Mouse (Mus musculus): Measurements from ENCODE around the gene Plxna4. TPM values are rescaled to one million over a fixed set of nuclear protein-coding genes. Genes with fewer than 3 reads are reported as not detected.

The Plxna4 gene
- polyA plus RNA-seq, 1 experiment from 2014 or later: 0.26 TPM

DNA sequence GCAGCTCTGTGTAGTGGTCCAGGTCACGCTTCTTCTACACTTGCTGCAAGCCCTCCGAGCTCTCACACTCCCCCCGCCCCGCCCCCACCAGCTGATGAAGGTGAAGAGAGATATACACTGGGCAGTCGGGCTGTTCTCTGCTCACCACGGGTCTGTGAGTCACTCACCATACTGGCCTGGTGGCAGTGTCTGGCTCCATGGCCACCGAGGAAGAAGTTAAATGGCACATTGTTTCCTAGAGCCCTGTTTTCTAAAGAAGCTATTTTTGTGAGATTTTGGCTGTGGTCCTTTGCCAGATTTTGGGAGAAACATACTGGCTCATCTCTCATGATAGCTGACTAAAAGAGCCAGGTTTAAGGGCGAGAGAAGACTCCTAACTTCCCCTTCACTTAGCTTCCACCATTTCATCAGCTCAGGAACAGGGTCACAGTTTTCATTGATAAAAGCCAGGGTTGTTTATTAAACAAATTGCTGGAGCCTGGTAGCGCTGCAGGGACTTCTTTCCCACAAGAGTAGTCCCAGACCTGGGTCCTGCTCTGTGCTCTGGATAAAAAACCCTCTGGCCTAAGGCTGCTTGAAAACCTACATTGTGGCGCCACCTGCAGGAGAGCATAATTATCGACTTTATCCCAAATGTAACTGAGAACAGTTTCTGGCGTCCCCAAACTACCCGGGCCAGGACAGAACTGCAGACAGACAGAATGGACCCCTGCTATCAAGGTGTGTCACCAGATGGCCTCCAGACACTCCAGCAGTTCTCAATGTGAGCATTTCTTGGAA lies 3.2 kb upstream of the Plxna4 start:
- WGBS (ENCODE audit: insufficient replicate concordance): 17% methylated on average over 13 of the region's 13 CpGs
- no peak overlapping the region for H3K9ac ChIP-seq (ENCODE audit: low read depth, low read length)
- H3K9me3 ChIP-seq (replicated peaks; ENCODE audit: control insufficient read depth, low read length): no peaks in the 10 kb centered on the region
- H3K27me3 ChIP-seq (ENCODE audit: control insufficient read depth, insufficient read depth, low read depth, low read length): peaks cover 44% of the 10 kb centered on the region
- H3K4me2 ChIP-seq (ENCODE audit: low read depth, low read length): no peak overlapping the region
- no peaks in the 10 kb centered on the region for H3K36me3 ChIP-seq (ENCODE audit: control insufficient read depth, insufficient read depth)
- ATAC-seq (ENCODE audit: low read depth): no peak
- no peak overlapping the region for H3K4me3 ChIP-seq (ENCODE audit: low read depth, low read length)
- no peaks in the 10 kb centered on the region for H3K4me1 ChIP-seq (ENCODE audit: control insufficient read depth, low read depth, low read length)
- H3K27ac ChIP-seq (ENCODE audit: low read length): no peak overlapping the region

DNA sequence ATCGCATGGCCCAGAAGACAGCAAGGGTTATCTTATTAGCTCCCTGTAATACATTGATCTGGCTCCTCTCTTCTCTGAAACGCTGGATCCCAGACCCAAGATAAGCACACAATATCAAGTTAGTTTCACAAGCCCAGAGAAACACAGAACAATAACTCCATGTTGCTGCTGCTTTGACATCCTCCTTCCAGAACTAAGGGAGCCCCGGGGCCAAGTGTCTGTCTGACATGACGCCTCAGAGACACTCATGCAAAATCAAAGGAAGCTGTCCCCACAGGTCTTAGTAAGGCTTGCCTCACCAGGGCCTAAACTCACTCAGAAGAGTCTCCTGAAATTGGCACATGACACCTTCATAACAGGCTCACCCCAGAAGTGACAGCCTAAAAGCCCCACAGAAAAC lies 1.6 kb upstream of the Plxna4 start:
- no peaks in the 10 kb centered on the region for H3K36me3 ChIP-seq (ENCODE audit: control insufficient read depth, insufficient read depth)
- no peaks in the 10 kb centered on the region for H3K9me3 ChIP-seq (replicated peaks; ENCODE audit: control insufficient read depth, low read length)
- peaks cover 57% of the 10 kb centered on the region for H3K27me3 ChIP-seq (ENCODE audit: control insufficient read depth, insufficient read depth, low read depth, low read length)
- no peaks in the 10 kb centered on the region for H3K4me1 ChIP-seq (ENCODE audit: control insufficient read depth, low read depth, low read length)
- no peak overlapping the region for H3K4me2 ChIP-seq (ENCODE audit: low read depth, low read length)
- 50% methylated on average over 4 of the region's 4 CpGs for WGBS (ENCODE audit: insufficient replicate concordance)
- H3K27ac ChIP-seq (ENCODE audit: low read length): no peak overlapping the region
- no peak overlapping the region for H3K9ac ChIP-seq (ENCODE audit: low read depth, low read length)
- H3K4me3 ChIP-seq (ENCODE audit: low read depth, low read length): no peak overlapping the region
- no peak for ATAC-seq (ENCODE audit: low read depth)

DNA sequence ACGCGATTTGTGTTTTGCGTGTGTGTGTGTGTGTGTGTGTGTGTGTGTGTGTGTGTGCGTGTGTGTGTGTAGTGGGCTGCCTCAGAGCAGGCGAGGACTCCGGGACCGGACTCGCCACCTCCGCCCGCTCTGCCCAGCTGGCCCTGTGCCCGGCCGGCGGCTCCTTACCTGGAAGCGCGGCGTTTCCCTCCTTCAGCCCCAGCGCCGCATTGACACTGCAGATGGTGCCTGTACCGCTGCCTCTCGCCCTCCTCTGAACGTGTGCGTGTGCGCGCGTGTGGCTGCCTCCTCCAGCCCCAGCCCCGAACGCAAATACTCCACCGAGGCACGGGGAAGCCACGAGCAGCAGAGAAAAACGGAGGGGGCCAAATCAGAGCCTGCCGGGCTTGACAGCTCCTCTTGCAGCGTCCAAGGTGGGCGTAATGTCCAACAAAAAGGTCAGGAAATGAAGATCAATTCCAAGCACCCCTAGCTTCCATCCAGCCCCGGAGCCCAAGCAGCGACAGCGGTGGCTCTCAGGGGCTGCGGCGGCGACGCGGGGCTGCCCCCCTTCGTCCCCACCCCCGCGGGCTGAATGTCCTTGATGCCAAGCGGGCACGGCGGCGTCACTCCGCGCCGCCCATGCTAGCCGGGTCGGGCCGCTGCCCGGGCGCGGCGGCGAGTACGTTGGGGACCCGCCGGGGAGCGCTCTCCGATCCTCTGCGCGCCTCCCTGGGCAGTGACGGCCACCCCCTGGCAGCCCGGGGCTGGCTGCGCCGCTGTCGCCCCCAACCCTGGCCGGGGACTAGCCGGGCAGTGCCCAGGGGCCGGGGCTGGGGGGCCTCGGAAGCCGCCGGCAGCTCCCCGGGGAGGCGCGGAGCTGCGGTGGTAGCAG lies 619 bp downstream of the Plxna4 start:
- 0 out of 2 replicates have a peak, but pooled peaks have one; percentile 11 for ATAC-seq (ENCODE audit: low read depth)
- H3K27me3 ChIP-seq (ENCODE audit: control insufficient read depth, insufficient read depth, low read depth, low read length): peaks cover 70% of the 10 kb centered on the region

GRCm38 (mm10) chr6:32586821-32587135 lies 1.2 kb downstream of the Plxna4 start:
- Histone ChIP-seq H3K9me3 (replicated peaks; ENCODE audit: control insufficient read depth, low read length) (no peaks in the 10 kb centered on the region), H3K36me3 (ENCODE audit: control insufficient read depth, insufficient read depth) (no peaks in the 10 kb centered on the region), H3K27ac (ENCODE audit: low read length) (no peak overlapping the region), H3K9ac (ENCODE audit: low read depth, low read length) (no peak overlapping the region), H3K4me1 (ENCODE audit: control insufficient read depth, low read depth, low read length) (no peaks in the 10 kb centered on the region), H3K27me3 (ENCODE audit: control insufficient read depth, insufficient read depth, low read depth, low read length) (peaks cover 71% of the 10 kb centered on the region), H3K4me3 (ENCODE audit: low read depth, low read length) (peak overlapping the region; percentile 49), H3K4me2 (ENCODE audit: low read depth, low read length) (peak overlapping the region; percentile 68)
- 4% methylated on average over 13 of the region's 13 CpGs for WGBS (ENCODE audit: insufficient replicate concordance)
- no peak for ATAC-seq (ENCODE audit: low read depth)

More for the DNA sequence above, 619 bp downstream of the Plxna4 start:
- Histone ChIP-seq H3K9me3 (replicated peaks; ENCODE audit: control insufficient read depth, low read length) (no peaks in the 10 kb centered on the region), H3K4me3 (ENCODE audit: low read depth, low read length) (peak overlapping the region; percentile 49), H3K9ac (ENCODE audit: low read depth, low read length) (peak overlapping the region; percentile 28; the same call in 1 of the 2 replicates), H3K36me3 (ENCODE audit: control insufficient read depth, insufficient read depth) (no peaks in the 10 kb centered on the region), H3K27ac (ENCODE audit: low read length) (no peak overlapping the region), H3K4me1 (ENCODE audit: control insufficient read depth, low read depth, low read length) (no peaks in the 10 kb centered on the region), H3K4me2 (ENCODE audit: low read depth, low read length) (peak overlapping the region; percentile 68)
- WGBS (ENCODE audit: insufficient replicate concordance): under 1% methylated on average over 68 of the region's 82 CpGs

DNA sequence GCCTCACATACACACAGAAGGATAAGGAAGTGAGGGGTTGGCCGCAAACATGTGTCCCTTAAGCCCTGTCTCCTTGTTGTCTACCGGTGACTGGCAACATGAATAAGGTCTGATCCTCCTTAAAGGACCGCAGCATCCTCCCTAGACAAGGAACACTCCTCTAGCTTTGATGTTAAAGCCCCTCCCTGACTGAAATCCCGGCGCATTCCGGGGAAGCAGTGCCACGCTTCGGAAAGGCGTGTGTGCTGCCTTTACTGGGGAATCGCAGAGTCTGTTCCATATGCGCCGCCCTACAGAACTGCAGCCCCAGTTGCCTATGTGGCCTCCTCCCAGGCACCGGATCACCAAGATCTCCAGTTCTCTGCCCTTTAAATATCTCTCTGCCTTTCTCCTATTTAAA lies 1.6 kb downstream of the Plxna4 start:
- Histone ChIP-seq H3K27me3 (ENCODE audit: control insufficient read depth, insufficient read depth, low read depth, low read length) (peaks cover 71% of the 10 kb centered on the region), H3K9ac (ENCODE audit: low read depth, low read length) (no peak overlapping the region), H3K27ac (ENCODE audit: low read length) (no peak overlapping the region), H3K4me3 (ENCODE audit: low read depth, low read length) (peak overlapping the region; percentile 49), H3K4me1 (ENCODE audit: control insufficient read depth, low read depth, low read length) (no peaks in the 10 kb centered on the region), H3K4me2 (ENCODE audit: low read depth, low read length) (peak overlapping the region; percentile 68), H3K36me3 (ENCODE audit: control insufficient read depth, insufficient read depth) (no peaks in the 10 kb centered on the region), H3K9me3 (replicated peaks; ENCODE audit: control insufficient read depth, low read length) (no peaks in the 10 kb centered on the region)
- ATAC-seq (ENCODE audit: low read depth): no peak
- under 1% methylated on average over 13 of the region's 13 CpGs for WGBS (ENCODE audit: insufficient replicate concordance)

GRCm38 (mm10) chr6:32585211-32585610 lies 2.8 kb downstream of the Plxna4 start:
- Histone ChIP-seq H3K4me2 (ENCODE audit: low read depth, low read length) (no peak overlapping the region), H3K4me1 (ENCODE audit: control insufficient read depth, low read depth, low read length) (no peaks in the 10 kb centered on the region), H3K9me3 (replicated peaks; ENCODE audit: control insufficient read depth, low read length) (no peaks in the 10 kb centered on the region), H3K4me3 (ENCODE audit: low read depth, low read length) (no peak overlapping the region), H3K36me3 (ENCODE audit: control insufficient read depth, insufficient read depth) (no peaks in the 10 kb centered on the region), H3K9ac (ENCODE audit: low read depth, low read length) (no peak overlapping the region), H3K27me3 (ENCODE audit: control insufficient read depth, insufficient read depth, low read depth, low read length) (peaks cover 67% of the 10 kb centered on the region), H3K27ac (ENCODE audit: low read length) (no peak overlapping the region)
- ATAC-seq (ENCODE audit: low read depth): no peak
- 37% methylated on average over 3 of the region's 3 CpGs for WGBS (ENCODE audit: insufficient replicate concordance)

- H3K4me2 ChIP-seq (ENCODE audit: low read depth, low read length): no peak overlapping the region
- 42% methylated on average over 5 of the region's 5 CpGs for WGBS (ENCODE audit: insufficient replicate concordance)
Measured at GRCm38 (mm10) chr6:32584243-32584880, 3.6 kb downstream of the Plxna4 start.

DNA sequence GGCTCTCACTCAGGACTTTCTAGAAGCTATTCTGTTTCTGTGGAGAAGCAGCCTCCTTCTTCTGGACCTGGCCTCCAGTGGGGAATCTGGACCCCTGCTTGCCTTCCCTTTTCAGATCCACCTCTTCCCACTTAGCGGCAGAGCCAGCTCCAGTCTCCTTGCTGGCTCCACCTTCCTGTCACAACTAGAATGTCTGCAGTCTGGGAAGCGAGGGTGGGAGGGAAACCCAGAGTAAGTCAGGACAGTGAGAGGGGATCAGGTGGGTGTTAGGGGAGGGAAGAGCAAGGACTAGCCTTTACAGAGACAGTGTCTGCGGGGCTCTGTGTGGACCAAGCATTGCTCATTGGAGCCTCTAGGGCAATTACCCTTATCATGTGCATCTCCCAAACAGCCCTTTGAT lies 4.4 kb downstream of the Plxna4 start:
- Histone ChIP-seq H3K9me3 (replicated peaks; ENCODE audit: control insufficient read depth, low read length) (no peaks in the 10 kb centered on the region), H3K36me3 (ENCODE audit: control insufficient read depth, insufficient read depth) (no peaks in the 10 kb centered on the region), H3K9ac (ENCODE audit: low read depth, low read length) (no peak overlapping the region), H3K4me2 (ENCODE audit: low read depth, low read length) (no peak overlapping the region), H3K27ac (ENCODE audit: low read length) (no peak overlapping the region), H3K27me3 (ENCODE audit: control insufficient read depth, insufficient read depth, low read depth, low read length) (peaks cover 51% of the 10 kb centered on the region), H3K4me3 (ENCODE audit: low read depth, low read length) (no peak overlapping the region), H3K4me1 (ENCODE audit: control insufficient read depth, low read depth, low read length) (no peaks in the 10 kb centered on the region)
- WGBS (ENCODE audit: insufficient replicate concordance): 34% methylated on average over 3 of the region's 3 CpGs
- ATAC-seq (ENCODE audit: low read depth): no peak

More at GRCm38 (mm10) chr6:32584243-32584880, 3.6 kb downstream of the Plxna4 start:
- Histone ChIP-seq H3K4me1 (ENCODE audit: control insufficient read depth, low read depth, low read length) (no peaks in the 10 kb centered on the region), H3K27me3 (ENCODE audit: control insufficient read depth, insufficient read depth, low read depth, low read length) (peaks cover 58% of the 10 kb centered on the region), H3K9ac (ENCODE audit: low read depth, low read length) (no peak overlapping the region), H3K36me3 (ENCODE audit: control insufficient read depth, insufficient read depth) (no peaks in the 10 kb centered on the region), H3K9me3 (replicated peaks; ENCODE audit: control insufficient read depth, low read length) (no peaks in the 10 kb centered on the region), H3K27ac (ENCODE audit: low read length) (no peak overlapping the region), H3K4me3 (ENCODE audit: low read depth, low read length) (no peak overlapping the region)
- no peak for ATAC-seq (ENCODE audit: low read depth)

Measured in liver, embryonic 16.5 days (tissue).